Mouse (Mus musculus) thymus, adult 2 months (tissue): ENCODE results near the gene Optn. TPM values are rescaled to one million over a fixed set of nuclear protein-coding genes. Genes with fewer than 3 reads are reported as not detected.

ENCODE experiments used
- DNase-seq: peaks from one replicate; pipeline ENCODE4 v3.0.0; 2021
- H3K27ac ChIP-seq: fragments of 200-500 bp; 2 replicates; pipeline ENCODE4 v1.5.1; 2012; ENCODE audit warnings: low read length, control low read depth; ENCODE audit not compliant: control insufficient read depth, insufficient read depth
- H3K27me3 ChIP-seq: fragments of 200-500 bp; 2 replicates; pipeline ENCODE4 v1.6.1; 2012; ENCODE audit warnings: mild to moderate bottlenecking, low read length, moderate library complexity, mixed read lengths; ENCODE audit not compliant: control insufficient read depth, insufficient read depth
- H3K36me3 ChIP-seq: fragments of 200-500 bp; 2 replicates; pipeline ENCODE4 v1.6.1; 2012; ENCODE audit warnings: mild to moderate bottlenecking, low read length, moderate library complexity; ENCODE audit not compliant: control insufficient read depth, insufficient read depth
- H3K4me1 ChIP-seq: fragments of 200-500 bp; replicated peaks from 2 replicates; pipeline ENCODE4 v1.6.1; 2012; ENCODE audit warnings: low read length; ENCODE audit not compliant: control insufficient read depth, insufficient read depth
- H3K4me3 ChIP-seq: fragments of 200-500 bp; 2 replicates; pipeline ENCODE4 v1.5.1; 2012; ENCODE audit warnings: mild to moderate bottlenecking, low read length, control low read depth, moderate library complexity; ENCODE audit not compliant: control insufficient read depth, insufficient read depth
- CTCF ChIP-seq: fragments of 200-500 bp; IDR thresholded peaks from 2 replicates; pipeline ENCODE4 v1.5.1; 2012; ENCODE audit warnings: mild to moderate bottlenecking, control low read depth, low read length, moderate library complexity, borderline replicate concordance; ENCODE audit not compliant: control insufficient read depth, poor library complexity, insufficient read depth; ENCODE audit errors: extremely low read depth
- POLR2A ChIP-seq: fragments of 200-500 bp; IDR thresholded peaks from 2 replicates; pipeline ENCODE4 v1.6.1; 2012; ENCODE audit warnings: mild to moderate bottlenecking, low read length, control low read depth, moderate library complexity; ENCODE audit not compliant: control insufficient read depth, poor library complexity, insufficient read depth; ENCODE audit errors: extremely low read depth
- WGBS: fragments of 180-500 bp; shearing (Covaris S2); methylation state at CpG from one replicate; pipeline ENCODE4 v1.1.7; 2018; 5-methylcytosine and 5-hydroxymethylcytosine counted together
- polyA plus RNA-seq: library from polyadenylated mRNA; depleted of rRNA; stranded (reverse); fragments of >200 nt; gene quantifications from 2 replicates; pipeline ENCODE4 v1.2.3, GENCODE M21; 2012

The Optn gene
- polyA plus RNA-seq, 1 experiment, result 1.4 TPM

DNA sequence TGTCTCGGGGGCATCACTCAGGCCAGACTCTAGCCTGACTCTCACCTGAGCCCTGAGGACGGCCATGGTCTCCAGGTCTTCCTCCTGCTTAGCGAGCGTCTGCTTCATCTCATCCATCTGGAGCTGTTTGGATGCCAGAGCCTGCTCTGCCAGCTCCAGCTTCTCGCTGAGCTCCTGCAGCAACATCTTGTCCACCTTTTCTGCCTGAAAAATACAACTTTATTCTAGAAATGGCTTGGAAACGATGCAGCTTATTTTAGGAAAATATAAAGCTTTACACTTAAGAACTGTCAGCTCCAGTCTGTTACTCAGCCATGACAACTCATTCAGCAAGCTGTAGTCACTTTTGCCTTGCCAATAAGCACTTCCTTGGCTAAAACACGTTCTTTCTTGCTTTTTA lies 32.6 kb downstream of the Optn start:
- H3K4me3 ChIP-seq, result no peak overlapping the region
- no peak for TF ChIP-seq POLR2A
- TF ChIP-seq CTCF, result no peak
- H3K27ac ChIP-seq, result no peak overlapping the region
- DNase-seq, result no peak
- H3K4me1 ChIP-seq, result no peaks in the 10 kb centered on the region
- H3K36me3 ChIP-seq, result no peaks in the 10 kb centered on the region
- H3K27me3 ChIP-seq, result no peaks in the 10 kb centered on the region
- 92% methylated on average over 7 of the region's 7 CpGs for WGBS

GRCm38 (mm10) chr2:5029808-5030207 lies 34.0 kb downstream of the Optn start:
- no peak overlapping the region for H3K27ac ChIP-seq
- H3K27me3 ChIP-seq, result no peaks in the 10 kb centered on the region
- H3K4me3 ChIP-seq, result no peak overlapping the region
- 97% methylated on average over 4 of the region's 4 CpGs for WGBS
- DNase-seq, result no peak
- no peaks in the 10 kb centered on the region for H3K4me1 ChIP-seq
- no peaks in the 10 kb centered on the region for H3K36me3 ChIP-seq
- TF ChIP-seq CTCF (no peak), POLR2A (no peak)

GRCm38 (mm10) chr2:5028047-5028446 lies 35.8 kb downstream of the Optn start:
- 89% methylated on average over 7 of the region's 7 CpGs for WGBS
- no peak for DNase-seq
- H3K36me3 ChIP-seq, result no peaks in the 10 kb centered on the region
- H3K27me3 ChIP-seq, result no peaks in the 10 kb centered on the region
- H3K27ac ChIP-seq, result no peak overlapping the region
- no peaks in the 10 kb centered on the region for H3K4me1 ChIP-seq
- no peak for TF ChIP-seq POLR2A
- no peak for TF ChIP-seq CTCF
- no peak overlapping the region for H3K4me3 ChIP-seq

- H3K27me3 ChIP-seq, result no peaks in the 10 kb centered on the region
- no peak for DNase-seq
- no peaks in the 10 kb centered on the region for H3K36me3 ChIP-seq
- H3K4me3 ChIP-seq, result no peak overlapping the region
- no peak overlapping the region for H3K27ac ChIP-seq
- no peaks in the 10 kb centered on the region for H3K4me1 ChIP-seq
- WGBS, result 91% methylated on average over 6 of the region's 6 CpGs
- TF ChIP-seq POLR2A (no peak), CTCF (no peak)
Measured at GRCm38 (mm10) chr2:5027057-5027456, 36.8 kb downstream of the Optn start.

DNA sequence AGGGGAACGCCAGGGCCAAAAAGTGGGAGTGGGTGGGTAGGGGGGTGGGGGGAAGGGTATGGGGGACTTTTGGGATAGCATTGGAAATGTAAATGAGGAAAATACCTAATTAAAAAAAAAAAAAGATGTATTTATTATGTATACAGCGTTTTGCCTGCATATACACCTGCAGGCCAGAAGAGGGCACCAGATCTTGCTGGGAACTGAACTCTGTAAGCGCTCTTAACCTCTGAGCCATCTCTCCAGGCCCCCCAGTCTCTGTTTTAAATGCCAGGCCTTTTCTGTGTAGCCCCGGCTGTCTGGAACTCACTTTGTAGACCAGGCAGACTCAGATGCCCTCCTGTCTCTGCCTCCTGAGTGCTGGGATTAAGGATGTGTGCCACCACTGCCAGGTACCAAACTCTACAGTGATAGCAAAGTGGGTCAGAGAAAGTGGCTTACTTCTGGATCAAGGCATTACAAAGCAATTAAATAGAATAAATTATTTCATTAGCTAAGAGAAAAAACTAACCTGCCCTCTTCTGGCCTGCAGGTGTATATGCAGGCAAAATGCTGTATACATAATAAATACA lies 38.6 kb downstream of the Optn start:
- no peak for DNase-seq
- no peaks in the 10 kb centered on the region for H3K27me3 ChIP-seq
- no peaks in the 10 kb centered on the region for H3K4me1 ChIP-seq
- TF ChIP-seq POLR2A (no peak), CTCF (peak; percentile 39; the same call in 1 of the 2 replicates)
- 80% methylated on average over 3 of the region's 4 CpGs for WGBS
- H3K27ac ChIP-seq, result no peak overlapping the region
- H3K36me3 ChIP-seq, result no peaks in the 10 kb centered on the region
- H3K4me3 ChIP-seq, result no peak overlapping the region

GRCm38 (mm10) chr2:5023699-5024399 lies 40.0 kb downstream of the Optn start:
- DNase-seq, result no peak
- no peak overlapping the region for H3K27ac ChIP-seq
- H3K4me3 ChIP-seq, result no peak overlapping the region
- no peaks in the 10 kb centered on the region for H3K27me3 ChIP-seq
- no peaks in the 10 kb centered on the region for H3K36me3 ChIP-seq
- WGBS, result 91% methylated on average over 14 of the region's 14 CpGs
- TF ChIP-seq CTCF (no peak), POLR2A (no peak)
- H3K4me1 ChIP-seq, result no peaks in the 10 kb centered on the region

- H3K4me3 ChIP-seq, result no peak overlapping the region
- TF ChIP-seq CTCF (no peak), POLR2A (no peak)
- H3K36me3 ChIP-seq, result no peaks in the 10 kb centered on the region
- no peak for DNase-seq
- H3K27me3 ChIP-seq, result no peaks in the 10 kb centered on the region
- H3K27ac ChIP-seq, result no peak overlapping the region
- 80% methylated on average over 2 of the region's 2 CpGs for WGBS
- no peaks in the 10 kb centered on the region for H3K4me1 ChIP-seq
Measured at GRCm38 (mm10) chr2:5023275-5023674, 40.6 kb downstream of the Optn start.
